Mouse (Mus musculus) E14TG2a.4 (cell line): ENCODE measurements around the gene Cdhr4.

Experiments used
- CTCF ChIP-seq: conservative IDR thresholded peaks from 2 replicates; pipeline ENCODE4 v1.5.1; 2014; ENCODE audit warnings: low read length
- NANOG ChIP-seq: IDR thresholded peaks from 2 replicates; pipeline ENCODE4 v1.6.1; 2014; ENCODE audit warnings: borderline replicate concordance, low read length, mixed read lengths
- POU5F1 ChIP-seq: IDR thresholded peaks from 2 replicates; pipeline ENCODE4 v1.6.1; 2014; ENCODE audit warnings: low read length, borderline replicate concordance

GRCm38 (mm10) chr9:107987950-107988349 is 4.3 kb upstream of the Cdhr4 start:
- TF ChIP-seq CTCF = no peak
- no peak for TF ChIP-seq NANOG
- TF ChIP-seq POU5F1 = no peak
